ENCODE assay signal across 8 mouse cellular contexts in the genomic region with DNA sequence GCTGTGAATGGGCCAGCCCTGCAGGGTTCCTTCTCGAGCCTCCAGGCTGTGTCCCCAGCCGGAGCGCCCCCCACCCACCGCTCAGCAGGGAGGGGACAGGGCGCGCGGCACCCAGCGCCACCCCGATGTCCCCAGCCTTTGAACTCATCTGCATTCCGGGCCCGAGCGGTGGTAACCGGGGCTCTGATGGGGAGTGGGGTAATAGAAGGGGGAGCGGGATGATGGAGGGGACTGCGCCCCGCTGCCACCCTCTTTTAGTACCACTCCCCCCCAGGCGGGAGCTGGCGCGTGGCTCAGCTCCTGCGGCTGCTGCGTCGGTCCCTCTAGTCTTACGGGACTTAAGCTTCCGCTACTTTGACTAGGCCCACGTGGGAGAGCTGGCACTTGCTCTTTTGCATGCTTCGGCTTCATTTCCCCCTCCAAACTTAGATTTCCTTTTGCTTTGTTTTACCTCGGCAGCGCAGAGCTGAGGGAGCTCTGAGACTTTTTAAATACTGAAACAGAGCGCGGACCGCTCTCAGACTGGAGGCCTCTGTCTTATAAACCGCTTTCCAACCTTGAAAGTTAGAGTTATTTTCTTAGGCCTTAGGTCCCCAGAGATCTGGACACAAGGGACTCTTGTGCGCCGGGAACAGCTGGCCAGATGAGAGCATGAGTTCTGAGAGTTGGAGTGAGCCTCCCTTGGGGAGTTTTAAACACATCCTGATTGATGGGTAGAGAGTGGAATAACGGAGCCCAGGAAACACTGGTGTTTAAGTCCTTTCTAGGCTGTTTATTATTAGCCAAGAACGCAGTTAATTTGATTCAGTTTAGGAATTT. TPM values are rescaled to one million over a fixed set of nuclear protein-coding genes. Genes with fewer than 3 reads are reported as not detected.
DNase-seq lines count a peak whose midpoint lies in the region; ATAC-seq and TF ChIP-seq lines count a peak whose summit lies in the region.

No protein-coding gene starts in this region.

- H3K36me3 ChIP-seq in neural tube, embryonic 11.5 days (ENCODE audit: control insufficient read depth, insufficient read depth, low read length), result no peaks in the 10 kb centered on the region
- H3K36me3 ChIP-seq in hindbrain, postnatal 0 days (ENCODE audit: insufficient read depth, low read length), result no peaks in the 10 kb centered on the region
- no peaks in the 10 kb centered on the region for H3K36me3 ChIP-seq in midbrain, embryonic 15.5 days (replicated peaks)

- no peak for TF ChIP-seq CTCF in gastrocnemius, adult 2 months (IDR thresholded peaks at IDR 0.05)
- no peak for TF ChIP-seq CTCF in hindbrain, postnatal 0 days (IDR thresholded peaks at IDR 0.05; ENCODE audit: low read depth)

- peak overlapping the region; percentile 89 for H3K9ac ChIP-seq in neural tube, embryonic 11.5 days (ENCODE audit: low read length)
- H3K9ac ChIP-seq in hindbrain, postnatal 0 days (replicated peaks; ENCODE audit: low read length), result peak overlapping the region; percentile 73
- H3K9ac ChIP-seq in midbrain, embryonic 15.5 days, result peak overlapping the region; percentile 63

- DNase-seq in neural tube, embryonic 11.5 days (ENCODE audit: low spot score), result peak; percentile 65
- no peak for DNase-seq in neural tube, embryonic 10.5 days (ENCODE audit: extremely low spot score, low spot score)
- peak; percentile 59 to 65 for DNase-seq in adrenal gland, postnatal 36 days
- peak; percentile 64 for DNase-seq in gastrocnemius, adult 2 months
- peak; percentile 51 for DNase-seq in hindbrain, postnatal 0 days (ENCODE audit: low spot score)
- peak; percentile 18 for DNase-seq in liver
- peak; percentile 61 to 62 for DNase-seq in thymus, postnatal 10 days (ENCODE audit: low spot score in 2 of 2)

- ATAC-seq in neural tube, embryonic 11.5 days (ENCODE audit: insufficient read depth, low FRiP score, low TSS enrichment), result peak; percentile 80
- no peak; the same call in 1 of the 2 replicates for ATAC-seq in hindbrain, postnatal 0 days
- ATAC-seq in midbrain, embryonic 15.5 days (replicated peaks), result peak; percentile 74; the same call in 1 of the 2 replicates

- peak overlapping the region; percentile 62 for H3K4me2 ChIP-seq in neural tube, embryonic 11.5 days (ENCODE audit: low read depth)
- H3K4me2 ChIP-seq in hindbrain, postnatal 0 days (ENCODE audit: low read depth, low read length), result peak overlapping the region; percentile 99
- H3K4me2 ChIP-seq in midbrain, embryonic 15.5 days, result peak overlapping the region; percentile 91

- intact Hi-C loops in gastrocnemius, adult 2 months (cut with DNase I), result loop anchor here (5.0 kb wide), 1 partner anchor 200 kb away; no protein-coding TSS in a partner anchor

- H3K27me3 ChIP-seq in neural tube, embryonic 11.5 days (ENCODE audit: control insufficient read depth, insufficient read depth, low read length), result no peaks in the 10 kb centered on the region
- H3K27me3 ChIP-seq in hindbrain, postnatal 0 days (ENCODE audit: insufficient read depth, low read length), result no peaks in the 10 kb centered on the region
- no peaks in the 10 kb centered on the region for H3K27me3 ChIP-seq in midbrain, embryonic 15.5 days (replicated peaks)

- peak overlapping the region; percentile 92 for H3K4me3 ChIP-seq in neural tube, embryonic 11.5 days (ENCODE audit: low read depth, low read length)
- H3K4me3 ChIP-seq in gastrocnemius, adult 2 months, result peak overlapping the region; percentile 85
- peak overlapping the region; percentile 94 for H3K4me3 ChIP-seq in hindbrain, postnatal 0 days (ENCODE audit: low read length)
- peak overlapping the region; percentile 70 for H3K4me3 ChIP-seq in midbrain, embryonic 15.5 days

- peaks cover 10% of the 10 kb centered on the region; the same call in 1 of the 2 replicates for H3K4me1 ChIP-seq in neural tube, embryonic 11.5 days (ENCODE audit: control insufficient read depth, insufficient read depth, low read length)
- H3K4me1 ChIP-seq in hindbrain, postnatal 0 days (ENCODE audit: insufficient read depth, low read length), result peaks cover 5% of the 10 kb centered on the region; the same call in 1 of the 2 replicates
- H3K4me1 ChIP-seq in midbrain, embryonic 15.5 days, result peaks cover 14% of the 10 kb centered on the region

- 0% methylated on average over 33 of the region's 36 CpGs for whole genome bisulfite sequencing in neural tube, embryonic 11.5 days
- under 1% methylated on average over 35 of the region's 36 CpGs for WGBS in hindbrain, postnatal 0 days
- under 1% methylated on average over 35 of the region's 36 CpGs for WGBS in midbrain, embryonic 15.5 days

- H3K9me3 ChIP-seq in neural tube, embryonic 11.5 days (ENCODE audit: control insufficient read depth, low read length), result no peaks in the 10 kb centered on the region
- H3K9me3 ChIP-seq in hindbrain, postnatal 0 days (ENCODE audit: low read length), result no peaks in the 10 kb centered on the region
- no peaks in the 10 kb centered on the region for H3K9me3 ChIP-seq in midbrain, embryonic 15.5 days

- peak overlapping the region; percentile 53 for H3K27ac ChIP-seq in neural tube, embryonic 11.5 days (ENCODE audit: low read depth, low read length)
- peak overlapping the region; percentile 90 for H3K27ac ChIP-seq in gastrocnemius, adult 2 months
- peak overlapping the region; percentile 78 for H3K27ac ChIP-seq in hindbrain, postnatal 0 days
- peak overlapping the region; percentile 57 for H3K27ac ChIP-seq in midbrain, embryonic 15.5 days

RNA-seq across cellular contexts. Expression of a gene that starts 0.8 kb away (rescaled TPM):
- 82.3 and 82.8 TPM in 2 replicates for polyA plus RNA-seq in neural tube, embryonic 11.5 days (2014; fragmentation: Nextera tagmentation; extraction: Ambion mirVana)
- total RNA-seq in adrenal gland, postnatal 36 days (2021), result 10 to 100 TPM; 34.4 to 46.9 TPM
- 10 to 100 TPM; 13.9 to 15.3 TPM for total RNA-seq in gastrocnemius, adult 2 months (2021)
- total RNA-seq in hindbrain, postnatal 0 days (2014; rRNA removed), result 8.7 and 9.9 TPM in 2 replicates
- polyA plus RNA-seq in hindbrain, postnatal 0 days (2015; fragmentation: Nextera tagmentation; extraction: Ambion mirVana), result 26.1 and 27.4 TPM in 2 replicates
- polyA plus RNA-seq in midbrain, embryonic 15.5 days (2015; fragmentation: Nextera tagmentation; extraction: Ambion mirVana), result 18.0 and 18.3 TPM in 2 replicates
